30 mouse cellular contexts compared by ENCODE assay signal in the genomic region with DNA sequence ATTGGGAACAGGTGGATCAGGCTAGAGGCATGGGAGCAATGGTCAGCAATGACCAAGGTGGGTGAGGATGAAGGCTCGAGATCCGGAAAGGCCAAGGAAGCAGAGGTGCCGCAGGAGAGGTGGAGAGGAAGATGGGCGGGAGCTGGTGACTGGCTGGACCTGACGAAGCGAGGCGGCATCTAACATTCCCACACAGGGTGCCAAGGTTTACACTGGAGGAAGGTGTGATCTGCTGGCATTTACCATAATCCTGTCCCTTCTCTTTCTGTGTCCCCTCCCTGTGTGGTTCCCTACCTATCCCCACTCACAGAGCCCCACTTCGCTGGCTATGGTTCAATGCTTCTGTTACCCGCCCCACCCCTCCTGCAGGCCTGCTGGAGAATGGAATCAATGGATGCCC. TPM values are rescaled to one million over a fixed set of nuclear protein-coding genes. Genes with fewer than 3 reads are reported as not detected.
DNase-seq lines count a peak whose midpoint lies in the region; ATAC-seq and TF ChIP-seq lines count a peak whose summit lies in the region.
"Had no signal": no experiment of that assay in that cellular context is flagged by ENCODE, and none has a peak within 500 bp of the region (broad histone marks: within the 10 kb centered on the region; RNA-seq: fewer than 3 reads in every experiment).

No protein-coding gene starts in this region.

- H3K27me3 ChIP-seq in forebrain, embryonic 12.5 days, result no peaks in the 10 kb centered on the region
- no peaks in the 10 kb centered on the region for H3K27me3 ChIP-seq in forebrain, postnatal 0 days (ENCODE audit: insufficient read depth, low read length)
- H3K27me3 ChIP-seq in heart, embryonic 15.5 days, result no peaks in the 10 kb centered on the region
- no peaks in the 10 kb centered on the region for H3K27me3 ChIP-seq in megakaryocyte, embryonic 14.5 days (replicated peaks)
- H3K27me3 ChIP-seq in forebrain, embryonic 16.5 days (replicated peaks; ENCODE audit: control insufficient read depth, insufficient read depth, low read length), result no peaks in the 10 kb centered on the region
- H3K27me3 ChIP-seq: CH12.LX; embryonic facial prominence, embryonic 13.5 days; kidney, embryonic 15.5 days; limb, embryonic 13.5 days had no signal

- no peak overlapping the region for H3K4me3 ChIP-seq in forebrain, embryonic 12.5 days (replicated peaks)
- H3K4me3 ChIP-seq in forebrain, postnatal 0 days (ENCODE audit: low read depth, low read length), result no peak overlapping the region
- H3K4me3 ChIP-seq in heart, embryonic 15.5 days, result no peak overlapping the region
- H3K4me3 ChIP-seq in megakaryocyte, embryonic 14.5 days (replicated peaks), result peak overlapping the region; percentile 11
- no peak overlapping the region for H3K4me3 ChIP-seq in forebrain, embryonic 16.5 days (replicated peaks; ENCODE audit: low read length)
- H3K4me3 ChIP-seq: embryonic facial prominence, embryonic 13.5 days; kidney, embryonic 15.5 days; limb, embryonic 13.5 days had no signal

- 87% methylated on average over 9 of the region's 9 CpGs for WGBS in forebrain, embryonic 12.5 days
- WGBS in forebrain, postnatal 0 days, result 75% methylated on average over 9 of the region's 9 CpGs
- WGBS in heart, embryonic 15.5 days, result 83% methylated on average over 9 of the region's 9 CpGs
- 73% methylated on average over 9 of the region's 9 CpGs for WGBS in forebrain, embryonic 16.5 days

- DNase-seq in forebrain, postnatal 0 days, result no peak
- no peak for DNase-seq in heart, adult 11 months
- no peak for DNase-seq in cerebellum, adult 8-10 months
- DNase-seq: adrenal gland, adult 8-10 months; cerebellum, adult 11 months; midbrain, embryonic 14.5 days; spleen, adult 18-20 months had no signal

- no peak for TF ChIP-seq CTCF in forebrain, postnatal 0 days (IDR thresholded peaks at IDR 0.05; ENCODE audit: low read depth)

- peaks cover 35% of the 10 kb centered on the region for H3K36me3 ChIP-seq in forebrain, embryonic 12.5 days (replicated peaks)
- peaks cover 61% of the 10 kb centered on the region for H3K36me3 ChIP-seq in forebrain, postnatal 0 days (ENCODE audit: insufficient read depth)
- H3K36me3 ChIP-seq in heart, embryonic 15.5 days, result peaks cover 29% of the 10 kb centered on the region; the same call in 1 of the 2 replicates
- peaks cover 82% of the 10 kb centered on the region for H3K36me3 ChIP-seq in megakaryocyte, embryonic 14.5 days (replicated peaks; ENCODE audit: low read length)
- H3K36me3 ChIP-seq in forebrain, embryonic 16.5 days (ENCODE audit: control insufficient read depth, insufficient read depth), result peaks cover 2% of the 10 kb centered on the region; the same call in 1 of the 2 replicates

- H3K4me1 ChIP-seq in forebrain, embryonic 12.5 days, result peaks cover 15% of the 10 kb centered on the region
- no peaks in the 10 kb centered on the region for H3K4me1 ChIP-seq in forebrain, postnatal 0 days (ENCODE audit: insufficient read depth)
- H3K4me1 ChIP-seq in heart, embryonic 15.5 days (replicated peaks), result peaks cover 36% of the 10 kb centered on the region
- H3K4me1 ChIP-seq in megakaryocyte, embryonic 14.5 days, result peaks cover 67% of the 10 kb centered on the region
- peaks cover 18% of the 10 kb centered on the region for H3K4me1 ChIP-seq in forebrain, embryonic 16.5 days (replicated peaks; ENCODE audit: control insufficient read depth, insufficient read depth, low read length)

- H3K9me3 ChIP-seq in forebrain, embryonic 12.5 days, result no peaks in the 10 kb centered on the region
- no peaks in the 10 kb centered on the region for H3K9me3 ChIP-seq in forebrain, postnatal 0 days (ENCODE audit: low read length)
- H3K9me3 ChIP-seq in heart, embryonic 15.5 days (replicated peaks), result no peaks in the 10 kb centered on the region
- H3K9me3 ChIP-seq in megakaryocyte, embryonic 14.5 days, result no peaks in the 10 kb centered on the region
- H3K9me3 ChIP-seq in forebrain, embryonic 16.5 days (ENCODE audit: control insufficient read depth, low read length), result no peaks in the 10 kb centered on the region
- H3K9me3 ChIP-seq: embryonic facial prominence, embryonic 13.5 days; G1E; kidney, embryonic 15.5 days; limb, embryonic 13.5 days had no signal

- no peak overlapping the region for H3K9ac ChIP-seq in forebrain, embryonic 12.5 days
- H3K9ac ChIP-seq in forebrain, postnatal 0 days, result no peak overlapping the region
- no peak overlapping the region for H3K9ac ChIP-seq in heart, embryonic 15.5 days
- H3K9ac ChIP-seq in forebrain, embryonic 16.5 days (replicated peaks; ENCODE audit: low read depth, low read length), result peak overlapping the region; percentile 9; the same call in 1 of the 2 replicates
- H3K9ac ChIP-seq: hindbrain, embryonic 14.5 days; kidney, embryonic 15.5 days; limb, embryonic 13.5 days had no signal

- no peak overlapping the region for H3K4me2 ChIP-seq in forebrain, embryonic 12.5 days
- no peak overlapping the region for H3K4me2 ChIP-seq in forebrain, postnatal 0 days (ENCODE audit: low read depth)
- no peak overlapping the region for H3K4me2 ChIP-seq in heart, embryonic 15.5 days
- no peak overlapping the region for H3K4me2 ChIP-seq in forebrain, embryonic 16.5 days (ENCODE audit: low read length)
- H3K4me2 ChIP-seq: embryonic facial prominence, embryonic 13.5 days; hindbrain, embryonic 14.5 days; kidney, embryonic 15.5 days; limb, embryonic 13.5 days; liver, embryonic 11.5 days had no signal

- ATAC-seq in forebrain, embryonic 12.5 days (ENCODE audit: low FRiP score), result no peak
- no peak for ATAC-seq in forebrain, postnatal 0 days
- no peak for ATAC-seq in heart, embryonic 15.5 days (replicated peaks; ENCODE audit: insufficient number of reproducible peaks, insufficient read depth, low FRiP score, low read depth)
- ATAC-seq in megakaryocyte, adult 5-6 weeks (ENCODE audit: poor library complexity, severe bottlenecking), result no peak
- no peak for ATAC-seq in forebrain, embryonic 16.5 days

- H3K27ac ChIP-seq in forebrain, embryonic 12.5 days, result 0 out of 2 replicates have a peak overlapping the region, but pooled peaks have one; percentile 42
- H3K27ac ChIP-seq in forebrain, postnatal 0 days (ENCODE audit: low read depth, low read length), result no peak overlapping the region
- peak overlapping the region; percentile 64 for H3K27ac ChIP-seq in heart, embryonic 15.5 days
- H3K27ac ChIP-seq in forebrain, embryonic 16.5 days (ENCODE audit: low read length), result no peak overlapping the region
- H3K27ac ChIP-seq: embryonic facial prominence, embryonic 13.5 days; hindbrain, embryonic 14.5 days; kidney, embryonic 15.5 days; limb, embryonic 13.5 days had no signal

RNA-seq across cellular contexts. Expression of a gene that starts 9.3 kb away (rescaled TPM):
- 0.18 and 0.59 TPM in 2 replicates for polyA plus RNA-seq in forebrain, embryonic 12.5 days (2016; fragmentation: Nextera tagmentation; extraction: Ambion mirVana)
- 0.86 and 0.92 TPM in 2 replicates for total RNA-seq in forebrain, postnatal 0 days (2014; rRNA removed)
- 0.59 and 1.7 TPM in 2 replicates for polyA plus RNA-seq in forebrain, postnatal 0 days (2015; fragmentation: Nextera tagmentation; extraction: Ambion mirVana)
- polyA plus RNA-seq in heart, embryonic 15.5 days (2015; fragmentation: Nextera tagmentation; extraction: Ambion mirVana), result 0.23 TPM in 1 of 2 replicates, not detected in the other
- polyA plus RNA-seq in megakaryocyte, embryonic 14.5 days (2012; ENCODE audit: insufficient read depth, low replicate concordance), result not detected in 2 replicates
- total RNA-seq in megakaryocyte, adult 5-6 weeks (2015), result not detected in 2 replicates
- total RNA-seq in megakaryocyte, adult 5-6 weeks (2017), result not detected in 2 replicates
- polyA plus RNA-seq in forebrain, embryonic 16.5 days (2015; fragmentation: Nextera tagmentation; extraction: Ambion mirVana), result 0.08 and 0.09 TPM in 2 replicates
- total RNA-seq: CH12.LX; common myeloid progenitor, adult 5-6 weeks; hematopoietic stem cell, adult 5-6 weeks; monocyte, adult 5-6 weeks had no signal
- polyA plus RNA-seq: C2C12; G1E; heart, embryonic 14.5 days; liver, embryonic 11.5 days; liver, embryonic 16.5 days; thymus, postnatal 0 days had no signal

RNA-seq across cellular contexts. Expression of a gene that starts 13.2 kb away (rescaled TPM):
- polyA plus RNA-seq in forebrain, embryonic 12.5 days (2016; fragmentation: Nextera tagmentation; extraction: Ambion mirVana), result 10.3 and 15.7 TPM in 2 replicates
- 12.8 and 13.8 TPM in 2 replicates for total RNA-seq in forebrain, postnatal 0 days (2014; rRNA removed)
- 8.7 and 8.9 TPM in 2 replicates for polyA plus RNA-seq in forebrain, postnatal 0 days (2015; fragmentation: Nextera tagmentation; extraction: Ambion mirVana)
- 29.1 and 35.4 TPM in 2 replicates for polyA plus RNA-seq in heart, embryonic 15.5 days (2015; fragmentation: Nextera tagmentation; extraction: Ambion mirVana)
- polyA plus RNA-seq in megakaryocyte, embryonic 14.5 days (2012; ENCODE audit: insufficient read depth, low replicate concordance), result 39.1 and 45.5 TPM in 2 replicates
- 0.94 and 1.1 TPM in 2 replicates for total RNA-seq in megakaryocyte, adult 5-6 weeks (2015)
- 3.3 and 3.5 TPM in 2 replicates for total RNA-seq in megakaryocyte, adult 5-6 weeks (2017)
- polyA plus RNA-seq in forebrain, embryonic 16.5 days (2015; fragmentation: Nextera tagmentation; extraction: Ambion mirVana), result 9.3 and 9.4 TPM in 2 replicates

RNA-seq across cellular contexts. Expression of a gene that starts 13.4 kb away (rescaled TPM):
- polyA plus RNA-seq in forebrain, embryonic 12.5 days (2016; fragmentation: Nextera tagmentation; extraction: Ambion mirVana), result 36.2 and 37.8 TPM in 2 replicates
- 17.6 and 23.2 TPM in 2 replicates for total RNA-seq in forebrain, postnatal 0 days (2014; rRNA removed)
- polyA plus RNA-seq in forebrain, postnatal 0 days (2015; fragmentation: Nextera tagmentation; extraction: Ambion mirVana), result 22.7 and 23.4 TPM in 2 replicates
- 23.9 and 24.4 TPM in 2 replicates for polyA plus RNA-seq in heart, embryonic 15.5 days (2015; fragmentation: Nextera tagmentation; extraction: Ambion mirVana)
- 14.7 and 17.1 TPM in 2 replicates for polyA plus RNA-seq in megakaryocyte, embryonic 14.5 days (2012; ENCODE audit: insufficient read depth, low replicate concordance)
- 2.1 and 4.5 TPM in 2 replicates for total RNA-seq in megakaryocyte, adult 5-6 weeks (2015)
- 2.9 and 6.6 TPM in 2 replicates for total RNA-seq in megakaryocyte, adult 5-6 weeks (2017)
- polyA plus RNA-seq in forebrain, embryonic 16.5 days (2015; fragmentation: Nextera tagmentation; extraction: Ambion mirVana), result 27.9 and 30.1 TPM in 2 replicates

RNA-seq across cellular contexts. Expression of a gene that starts 27.9 kb away (rescaled TPM):
- polyA plus RNA-seq in forebrain, embryonic 12.5 days (2016; fragmentation: Nextera tagmentation; extraction: Ambion mirVana), result not detected in 2 replicates
- total RNA-seq in forebrain, postnatal 0 days (2014; rRNA removed), result 0.15 TPM in 1 of 2 replicates, not detected in the other
- 0.62 and 0.65 TPM in 2 replicates for polyA plus RNA-seq in forebrain, postnatal 0 days (2015; fragmentation: Nextera tagmentation; extraction: Ambion mirVana)
- 0.16 TPM in 2 replicates for polyA plus RNA-seq in heart, embryonic 15.5 days (2015; fragmentation: Nextera tagmentation; extraction: Ambion mirVana)
- not detected in 2 replicates for polyA plus RNA-seq in megakaryocyte, embryonic 14.5 days (2012; ENCODE audit: insufficient read depth, low replicate concordance)
- not detected in 2 replicates for total RNA-seq in megakaryocyte, adult 5-6 weeks (2015)
- not detected in 2 replicates for total RNA-seq in megakaryocyte, adult 5-6 weeks (2017)
- polyA plus RNA-seq in forebrain, embryonic 16.5 days (2015; fragmentation: Nextera tagmentation; extraction: Ambion mirVana), result 0.39 and 0.49 TPM in 2 replicates
- total RNA-seq: adrenal gland, postnatal 4 days; G1E; gastrocnemius, postnatal 4 days; layer of hippocampus, postnatal 10 days; monocyte, adult 5-6 weeks had no signal
- polyA plus RNA-seq: C2C12; embryonic facial prominence, embryonic 13.5 days; G1E; hindbrain, embryonic 14.5 days; kidney, embryonic 15.5 days; liver, embryonic 11.5 days; liver, embryonic 16.5 days; lung, embryonic 16.5 days had no signal

RNA-seq across cellular contexts. Expression of a gene that starts 48.4 kb away (rescaled TPM):
- polyA plus RNA-seq in forebrain, embryonic 12.5 days (2016; fragmentation: Nextera tagmentation; extraction: Ambion mirVana), result 1,255 and 1,318 TPM in 2 replicates
- 829 and 985 TPM in 2 replicates for total RNA-seq in forebrain, postnatal 0 days (2014; rRNA removed)
- polyA plus RNA-seq in forebrain, postnatal 0 days (2015; fragmentation: Nextera tagmentation; extraction: Ambion mirVana), result 1,107 and 1,112 TPM in 2 replicates
- polyA plus RNA-seq in heart, embryonic 15.5 days (2015; fragmentation: Nextera tagmentation; extraction: Ambion mirVana), result 583 and 597 TPM in 2 replicates
- polyA plus RNA-seq in megakaryocyte, embryonic 14.5 days (2012; ENCODE audit: insufficient read depth, low replicate concordance), result 965 and 1,779 TPM in 2 replicates
- total RNA-seq in megakaryocyte, adult 5-6 weeks (2015), result 721 and 749 TPM in 2 replicates
- 791 and 811 TPM in 2 replicates for total RNA-seq in megakaryocyte, adult 5-6 weeks (2017)
- 731 and 789 TPM in 2 replicates for polyA plus RNA-seq in forebrain, embryonic 16.5 days (2015; fragmentation: Nextera tagmentation; extraction: Ambion mirVana)

Comparison
In these comparisons a context has a peak if more than half of its experiments do, and no peak if none do; other contexts are left out.
1. H3K27ac ChIP-seq: peak in forebrain, embryonic 12.5 days (single experiment) and heart, embryonic 15.5 days (single experiment); none in forebrain, postnatal 0 days (single experiment) and forebrain, embryonic 16.5 days (single experiment).